Mouse (Mus musculus): ENCODE measurements around the gene Wdr46.

DNA sequence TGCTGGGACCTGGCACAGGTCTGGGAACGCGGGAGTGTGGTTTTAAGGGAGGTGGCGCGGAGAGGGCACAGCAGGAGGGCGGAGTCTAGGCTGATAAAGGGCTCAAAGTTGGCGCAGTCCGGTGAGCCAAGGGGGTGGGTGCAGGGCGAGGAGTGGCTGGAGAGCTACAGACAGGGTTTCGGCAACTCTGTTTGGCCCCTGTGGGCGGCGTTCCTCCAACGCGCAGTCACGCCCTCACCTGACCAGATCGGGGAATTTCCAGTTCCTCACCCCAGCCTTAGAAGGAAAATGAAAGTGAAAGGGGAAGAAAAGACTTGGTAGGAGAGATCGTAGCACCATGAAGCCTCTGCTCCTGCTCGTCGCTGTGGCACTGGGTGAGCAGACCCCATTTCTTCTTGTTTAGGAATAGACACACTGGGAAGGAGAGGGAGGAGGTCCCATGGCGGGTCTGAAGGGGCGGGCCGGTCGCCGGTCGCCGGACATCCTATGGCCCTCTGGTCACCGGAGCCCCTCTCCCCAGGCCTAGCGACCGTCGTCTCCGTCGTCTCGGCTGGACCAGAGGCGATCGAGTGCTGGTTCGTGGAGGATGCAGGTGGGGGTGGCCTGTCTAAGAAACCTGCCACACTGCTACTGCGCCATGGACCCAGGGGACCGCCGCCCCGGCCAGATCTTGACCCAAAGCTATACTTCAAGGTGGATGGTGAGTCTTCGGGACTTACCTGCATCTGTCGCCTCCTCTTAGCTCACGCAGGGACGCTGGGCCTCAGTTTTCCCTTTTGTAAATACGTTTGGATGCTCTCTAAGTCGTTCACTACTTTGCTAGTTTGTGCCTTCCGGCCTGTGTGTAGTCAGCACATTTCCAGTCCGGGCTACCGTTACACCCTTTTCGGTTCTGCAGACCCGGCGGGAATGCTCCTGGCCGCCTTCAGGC, 20.8 kb upstream of the Wdr46 start:
- TF ChIP-seq CTCF (IDR thresholded peaks at IDR 0.05; ENCODE audit: extremely low read depth, insufficient read length, insufficient replicate concordance, low read depth, low read length), result no peak; the same call in 1 of the 2 replicates
- TF ChIP-seq POLR2A (IDR thresholded peaks at IDR 0.05; ENCODE audit: low read depth, low read length), result peak; percentile 47; the same call in 1 of the 2 replicates
